Mouse (Mus musculus) forebrain, embryonic 13.5 days (tissue): ENCODE results near the gene Trnp1. TPM values are rescaled to one million over a fixed set of nuclear protein-coding genes. Genes with fewer than 3 reads are reported as not detected.
A peak's percentile ranks its signal among the peaks of the same experiment; 100 is the strongest.

Experiments used
- ATAC-seq: fragments of 200-750 bp; cut with Nextera tagmentation; 2 replicates; pipeline ENCODE4 v1.8.0; 2017
- H3K27ac ChIP-seq: fragments of 300-500 bp; sonication (generic); 2 replicates; pipeline ENCODE4 v1.5.1; 2015; ENCODE audit warnings: inconsistent platforms, mild to moderate bottlenecking, moderate library complexity
- H3K27me3 ChIP-seq: fragments of 300-500 bp; sonication (generic); 2 replicates; pipeline ENCODE4 v1.6.1; 2015; ENCODE audit warnings: mild to moderate bottlenecking, inconsistent platforms
- H3K36me3 ChIP-seq: fragments of 300-500 bp; sonication (generic); 2 replicates; pipeline ENCODE4 v1.6.1; 2015; ENCODE audit warnings: mild to moderate bottlenecking, inconsistent platforms; ENCODE audit not compliant: poor library complexity, severe bottlenecking
- H3K4me1 ChIP-seq: fragments of 300-500 bp; sonication (generic); 2 replicates; pipeline ENCODE4 v1.6.1; 2015; ENCODE audit warnings: inconsistent platforms
- H3K4me2 ChIP-seq: fragments of 300-500 bp; sonication (generic); 2 replicates; pipeline ENCODE4 v1.6.1; 2015; ENCODE audit warnings: inconsistent platforms, mild to moderate bottlenecking, moderate library complexity
- H3K4me3 ChIP-seq: fragments of 300-500 bp; sonication (generic); 2 replicates; pipeline ENCODE4 v1.5.1; 2015; ENCODE audit warnings: mild to moderate bottlenecking, inconsistent platforms
- H3K9ac ChIP-seq: fragments of 300-500 bp; sonication (generic); 2 replicates; pipeline ENCODE4 v1.6.1; 2015; ENCODE audit warnings: mild to moderate bottlenecking, inconsistent platforms
- H3K9me3 ChIP-seq: fragments of 300-500 bp; sonication (generic); replicated peaks from 2 replicates; pipeline ENCODE4 v1.6.1; 2016; ENCODE audit warnings: inconsistent platforms
- WGBS: fragments of 180-500 bp; shearing (Covaris S2); methylation state at CpG from one replicate; pipeline ENCODE4 v1.1.7; 2015; 5-methylcytosine and 5-hydroxymethylcytosine counted together
- polyA plus RNA-seq: library from polyadenylated mRNA; unstranded; fragments of >200 nt; fragmentation: Nextera tagmentation; extraction: Ambion mirVana; gene quantifications from 2 replicates; pipeline ENCODE4 v1.2.1, GENCODE M21; 2015

Trnp1 gene
- polyA plus RNA-seq, 1 experiment from 2014 or later = 2.9 TPM

- Histone ChIP-seq H3K9me3 (no peaks in the 10 kb centered on the region), H3K4me3 (no peak overlapping the region), H3K4me1 (no peaks in the 10 kb centered on the region), H3K9ac (no peak overlapping the region; the same call in 1 of the 2 replicates), H3K27ac (no peak overlapping the region), H3K4me2 (no peak overlapping the region), H3K27me3 (0 out of 2 replicates have a peak, but pooled peaks cover 9% of the 10 kb centered on the region), H3K36me3 (no peaks in the 10 kb centered on the region)
- peak; percentile 77; the same call in 1 of the 2 replicates for ATAC-seq
- WGBS = 74% methylated on average over 7 of the region's 7 CpGs
Measured at GRCm38 (mm10) chr4:133508990-133509389, 10.6 kb upstream of the Trnp1 start.

GRCm38 (mm10) chr4:133506573-133506972, 8.2 kb upstream of the Trnp1 start:
- no peak for ATAC-seq
- Histone ChIP-seq H3K9ac (no peak overlapping the region), H3K27ac (no peak overlapping the region), H3K4me2 (no peak overlapping the region), H3K4me3 (no peak overlapping the region), H3K4me1 (no peaks in the 10 kb centered on the region), H3K27me3 (peaks cover 27% of the 10 kb centered on the region), H3K9me3 (no peaks in the 10 kb centered on the region), H3K36me3 (no peaks in the 10 kb centered on the region)
- WGBS = 81% methylated on average over 5 of the region's 5 CpGs

DNA sequence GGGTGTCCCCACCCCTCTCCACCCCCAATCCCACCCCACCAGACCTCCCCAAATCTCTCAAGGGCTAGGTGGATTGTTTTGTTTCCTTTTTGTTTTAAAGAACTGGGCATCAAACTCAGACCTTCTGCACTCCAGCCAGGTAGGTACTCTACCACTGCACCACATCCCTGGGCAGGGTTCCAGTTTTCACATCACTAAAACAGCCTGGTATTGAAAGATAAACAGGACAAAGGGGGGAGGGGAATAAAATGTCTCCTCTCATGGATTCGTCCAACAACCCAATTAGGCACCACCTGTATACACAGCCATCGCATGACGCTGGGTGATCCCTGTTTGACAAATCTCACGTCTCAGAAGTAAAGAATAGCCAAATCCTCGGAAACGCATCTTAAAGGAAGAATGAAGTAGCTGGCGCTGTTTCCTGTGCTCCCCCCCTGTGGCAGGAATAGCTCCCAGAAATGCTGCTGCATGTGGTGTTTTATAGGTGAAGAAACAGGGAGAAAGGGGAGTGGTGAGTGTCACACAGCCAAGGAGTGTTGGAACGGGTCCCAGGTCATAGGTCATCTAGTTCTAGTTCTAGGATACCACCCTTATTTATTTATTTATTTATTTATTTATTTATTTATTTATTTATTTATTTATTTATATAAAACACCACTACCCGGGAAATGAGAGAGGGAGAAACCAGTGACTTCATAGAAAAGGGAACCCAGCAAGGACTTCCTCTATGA, 6.6 kb upstream of the Trnp1 start:
- ATAC-seq = no peak
- Histone ChIP-seq H3K9me3 (no peaks in the 10 kb centered on the region), H3K4me3 (no peak overlapping the region), H3K9ac (no peak overlapping the region), H3K4me2 (no peak overlapping the region), H3K27ac (no peak overlapping the region), H3K4me1 (no peaks in the 10 kb centered on the region), H3K27me3 (peaks cover 44% of the 10 kb centered on the region), H3K36me3 (no peaks in the 10 kb centered on the region)
- 63% methylated on average over 9 of the region's 9 CpGs for WGBS

DNA sequence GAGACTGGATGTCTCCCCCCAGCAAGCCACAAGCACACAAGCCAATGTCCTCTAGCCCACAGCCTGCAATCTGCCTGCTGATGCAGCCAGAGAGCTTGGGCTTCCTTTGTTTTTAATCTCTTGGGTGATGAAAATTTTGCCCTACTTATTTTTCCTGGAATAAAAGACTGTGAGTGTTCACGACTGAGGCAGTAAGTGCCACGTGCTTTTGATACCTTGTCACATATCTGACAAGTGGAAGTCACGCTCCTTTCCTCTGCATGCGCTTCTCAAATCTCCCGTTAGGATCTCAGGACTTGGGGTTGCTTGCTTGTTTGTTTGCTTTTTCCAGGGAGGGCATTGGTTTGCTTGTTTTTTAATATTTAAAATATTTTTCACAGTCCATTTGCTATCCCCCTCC, 6.0 kb upstream of the Trnp1 start:
- 55% methylated on average over 5 of the region's 5 CpGs for WGBS
- no peak for ATAC-seq
- Histone ChIP-seq H3K4me1 (no peaks in the 10 kb centered on the region), H3K36me3 (no peaks in the 10 kb centered on the region), H3K27me3 (peaks cover 50% of the 10 kb centered on the region), H3K9ac (no peak overlapping the region), H3K4me2 (no peak overlapping the region), H3K9me3 (no peaks in the 10 kb centered on the region), H3K27ac (no peak overlapping the region), H3K4me3 (no peak overlapping the region)

DNA sequence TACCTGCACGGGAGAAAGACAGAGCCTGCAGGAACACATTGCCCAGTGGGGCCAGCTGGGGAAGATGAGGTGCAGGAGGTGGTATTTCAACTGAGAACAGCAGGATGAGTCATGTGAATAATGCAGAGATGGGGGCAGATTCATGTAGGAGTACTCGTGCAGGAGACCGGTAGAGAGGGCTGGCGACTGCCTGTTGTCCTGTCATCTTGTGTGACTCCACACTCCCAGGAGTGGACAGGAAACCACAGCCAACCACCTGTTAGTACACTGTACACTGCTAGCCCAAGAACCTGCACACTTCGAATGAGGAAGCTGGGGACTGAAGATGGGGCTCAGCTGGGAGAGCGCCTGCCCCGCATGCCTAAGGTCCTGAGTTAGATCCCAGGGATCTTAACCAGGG, 3.2 kb upstream of the Trnp1 start:
- Histone ChIP-seq H3K4me1 (peaks cover 22% of the 10 kb centered on the region), H3K27me3 (peaks cover 73% of the 10 kb centered on the region), H3K36me3 (no peaks in the 10 kb centered on the region), H3K4me2 (no peak overlapping the region), H3K27ac (no peak overlapping the region), H3K4me3 (no peak overlapping the region), H3K9ac (no peak overlapping the region), H3K9me3 (no peaks in the 10 kb centered on the region)
- 60% methylated on average over 7 of the region's 7 CpGs for WGBS
- ATAC-seq = no peak

GRCm38 (mm10) chr4:133497461-133498159, 740 bp downstream of the Trnp1 start:
- Histone ChIP-seq H3K27me3 (peaks cover 95% of the 10 kb centered on the region), H3K9ac (peak overlapping the region; percentile 72), H3K27ac (no peak overlapping the region), H3K4me2 (peak overlapping the region; percentile 98), H3K4me1 (peaks cover 28% of the 10 kb centered on the region), H3K36me3 (no peaks in the 10 kb centered on the region), H3K4me3 (peak overlapping the region; percentile 54), H3K9me3 (no peaks in the 10 kb centered on the region)
- peak; percentile 63 for ATAC-seq
- WGBS = under 1% methylated on average over 61 of the region's 70 CpGs

DNA sequence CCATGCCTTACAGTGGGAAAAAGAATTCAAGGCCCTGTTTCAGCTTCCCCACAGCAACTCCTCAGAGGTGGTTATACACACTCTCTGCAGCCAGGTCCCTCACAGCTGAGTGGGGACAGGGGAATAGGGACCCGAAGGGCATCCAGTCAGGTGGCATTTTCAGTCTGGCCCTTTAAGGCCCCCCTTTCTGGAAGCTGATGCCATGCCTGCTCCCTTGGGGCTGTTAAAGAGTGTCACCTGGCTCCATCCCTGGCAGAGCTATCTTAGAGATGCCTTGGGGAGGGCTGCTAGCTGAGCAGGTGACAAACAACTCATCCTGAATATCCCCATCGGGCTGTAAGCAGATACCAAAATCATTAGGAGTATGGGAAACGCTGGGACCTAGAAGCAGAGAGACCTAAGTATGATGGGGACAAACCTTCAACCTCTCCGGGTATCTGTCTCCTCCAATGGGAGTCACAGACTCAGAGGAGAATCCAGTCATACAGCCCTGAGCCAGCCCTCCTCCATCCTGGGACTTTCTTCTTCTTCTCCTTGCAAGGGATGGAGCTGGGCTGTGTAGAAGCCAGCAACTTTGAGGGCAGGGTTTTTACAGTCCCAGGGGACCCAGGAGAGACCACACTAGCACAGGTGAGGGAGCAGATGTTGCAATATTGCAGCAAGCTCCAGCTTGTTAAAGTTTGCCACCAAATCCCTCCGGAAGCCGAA, 1.5 kb downstream of the Trnp1 start:
- WGBS = 16% methylated on average over 6 of the region's 6 CpGs
- peak overlapping the region; percentile 98 for H3K4me2 ChIP-seq
- H3K27me3 ChIP-seq = peaks cover 87% of the 10 kb centered on the region
- H3K4me3 ChIP-seq = peak overlapping the region; percentile 54
- H3K9ac ChIP-seq = no peak overlapping the region; the same call in 1 of the 2 replicates
- no peaks in the 10 kb centered on the region for H3K9me3 ChIP-seq
- no peak overlapping the region for H3K27ac ChIP-seq
- H3K4me1 ChIP-seq = peaks cover 28% of the 10 kb centered on the region
- no peak for ATAC-seq
- H3K36me3 ChIP-seq = no peaks in the 10 kb centered on the region

DNA sequence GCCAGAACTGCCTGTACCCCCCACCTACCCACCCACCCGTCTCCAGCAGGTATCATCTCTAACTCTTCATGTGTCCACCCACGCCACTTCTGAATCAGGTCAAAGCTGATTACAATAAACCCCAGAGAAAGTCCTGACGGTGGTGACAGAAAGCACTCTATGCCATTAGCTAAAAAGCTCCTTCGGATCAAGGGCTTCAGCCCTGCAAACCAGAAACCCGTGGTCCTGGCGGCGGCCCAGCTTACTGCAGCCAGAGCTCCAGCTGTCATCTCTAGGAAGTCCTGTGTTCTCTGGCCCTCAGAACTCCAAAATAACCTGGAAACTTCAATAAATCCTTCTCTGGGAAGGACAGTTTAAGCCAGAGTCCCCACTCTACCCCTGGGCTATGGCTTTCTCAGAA, 2.6 kb downstream of the Trnp1 start:
- Histone ChIP-seq H3K4me2 (no peak overlapping the region), H3K36me3 (no peaks in the 10 kb centered on the region), H3K27ac (no peak overlapping the region), H3K4me1 (peaks cover 28% of the 10 kb centered on the region), H3K9me3 (no peaks in the 10 kb centered on the region), H3K4me3 (no peak overlapping the region), H3K27me3 (peaks cover 76% of the 10 kb centered on the region), H3K9ac (no peak overlapping the region)
- no peak for ATAC-seq
- 30% methylated on average over 7 of the region's 7 CpGs for WGBS

- H3K4me2 ChIP-seq = 0 out of 2 replicates have a peak overlapping the region, but pooled peaks have one; percentile 59
- no peak overlapping the region for H3K9ac ChIP-seq
- H3K27ac ChIP-seq = no peak overlapping the region
- ATAC-seq = no peak
- H3K36me3 ChIP-seq = no peaks in the 10 kb centered on the region
- WGBS = 65% methylated on average over 4 of the region's 4 CpGs
- H3K27me3 ChIP-seq = peaks cover 67% of the 10 kb centered on the region
- no peak overlapping the region for H3K4me3 ChIP-seq
- H3K9me3 ChIP-seq = no peaks in the 10 kb centered on the region
- H3K4me1 ChIP-seq = peaks cover 28% of the 10 kb centered on the region
Measured at GRCm38 (mm10) chr4:133494867-133495266, 3.5 kb downstream of the Trnp1 start.

- Histone ChIP-seq H3K4me1 (peaks cover 32% of the 10 kb centered on the region), H3K9me3 (no peaks in the 10 kb centered on the region), H3K27ac (no peak overlapping the region), H3K4me3 (peak overlapping the region; percentile 32), H3K27me3 (peaks cover 63% of the 10 kb centered on the region), H3K36me3 (no peaks in the 10 kb centered on the region), H3K9ac (no peak overlapping the region), H3K4me2 (peak overlapping the region; percentile 59)
- WGBS = under 1% methylated on average over 12 of the region's 12 CpGs
- ATAC-seq = no peak
Measured at GRCm38 (mm10) chr4:133494432-133494831, 3.9 kb downstream of the Trnp1 start.

DNA sequence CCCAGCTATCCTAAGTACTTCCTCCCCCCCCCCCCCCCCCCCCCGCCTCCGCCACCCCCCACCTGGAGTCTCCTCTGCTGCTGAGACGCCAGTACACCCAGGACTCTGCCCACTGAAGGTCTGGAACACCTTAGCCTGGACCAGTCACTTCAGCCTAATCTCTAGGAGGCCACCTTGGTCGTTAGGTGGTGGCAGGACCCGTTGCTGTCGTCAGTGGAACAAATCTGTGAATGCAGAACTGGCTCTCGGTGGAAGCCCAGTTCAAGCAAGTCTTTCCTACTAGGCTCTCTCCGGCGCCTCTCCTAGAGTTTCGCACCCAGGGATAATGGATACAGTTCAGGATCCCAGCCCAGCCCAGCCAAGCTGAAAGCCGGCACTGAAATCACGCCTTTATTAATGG, 4.5 kb downstream of the Trnp1 start:
- Histone ChIP-seq H3K27me3 (peaks cover 57% of the 10 kb centered on the region), H3K4me2 (peak overlapping the region; percentile 59), H3K36me3 (no peaks in the 10 kb centered on the region), H3K4me1 (peaks cover 33% of the 10 kb centered on the region), H3K4me3 (peak overlapping the region; percentile 32), H3K9ac (no peak overlapping the region), H3K27ac (no peak overlapping the region), H3K9me3 (no peaks in the 10 kb centered on the region)
- ATAC-seq = no peak
- 24% methylated on average over 12 of the region's 12 CpGs for WGBS

- Histone ChIP-seq H3K27me3 (peaks cover 36% of the 10 kb centered on the region), H3K4me2 (no peak overlapping the region), H3K9me3 (no peaks in the 10 kb centered on the region), H3K36me3 (no peaks in the 10 kb centered on the region), H3K9ac (no peak overlapping the region), H3K27ac (no peak overlapping the region), H3K4me1 (peaks cover 13% of the 10 kb centered on the region), H3K4me3 (no peak overlapping the region)
- whole genome bisulfite sequencing = 47% methylated on average over 10 of the region's 10 CpGs
- ATAC-seq = no peak
Measured at GRCm38 (mm10) chr4:133491800-133492199, 6.5 kb downstream of the Trnp1 start.
